Mouse (Mus musculus): ENCODE results near the gene Etfa. TPM values are rescaled to one million over a fixed set of nuclear protein-coding genes. Genes with fewer than 3 reads are reported as not detected.

Gene Etfa
- polyA plus RNA-seq, 1 experiment from 2014 or later = 224 TPM

GRCm38 (mm10) chr9:55539661-55540390 lies 27.8 kb upstream of the Etfa start:
- H3K36me3 ChIP-seq (ENCODE audit: control insufficient read depth, insufficient read depth, low read length) = no peaks in the 10 kb centered on the region
- H3K9me3 ChIP-seq (ENCODE audit: control insufficient read depth, low read depth, low read length) = no peaks in the 10 kb centered on the region
- H3K27ac ChIP-seq (ENCODE audit: low read length) = peak overlapping the region; percentile 81
- peak overlapping the region; percentile 49 for H3K4me3 ChIP-seq (ENCODE audit: low read depth, low read length)
- peak overlapping the region; percentile 50 for H3K9ac ChIP-seq (replicated peaks; ENCODE audit: low read depth, low read length)
- 1% methylated on average over 31 of the region's 31 CpGs for WGBS
- H3K27me3 ChIP-seq (ENCODE audit: control insufficient read depth, insufficient read depth, low read length) = peaks cover 6% of the 10 kb centered on the region; the same call in 1 of the 2 replicates
- H3K4me2 ChIP-seq (replicated peaks; ENCODE audit: low read depth, low read length) = peak overlapping the region; percentile 80
- ATAC-seq (ENCODE audit: insufficient number of reproducible peaks, insufficient read depth, low FRiP score, low read depth) = no peak
- H3K4me1 ChIP-seq (ENCODE audit: control insufficient read depth, insufficient read depth, low read length) = peaks cover 16% of the 10 kb centered on the region

GRCm38 (mm10) chr9:55539006-55539405 lies 27.0 kb upstream of the Etfa start:
- no peaks in the 10 kb centered on the region for H3K9me3 ChIP-seq (ENCODE audit: control insufficient read depth, low read depth, low read length)
- peaks cover 16% of the 10 kb centered on the region for H3K4me1 ChIP-seq (ENCODE audit: control insufficient read depth, insufficient read depth, low read length)
- H3K27me3 ChIP-seq (ENCODE audit: control insufficient read depth, insufficient read depth, low read length) = peaks cover 6% of the 10 kb centered on the region; the same call in 1 of the 2 replicates
- H3K9ac ChIP-seq (replicated peaks; ENCODE audit: low read depth, low read length) = no peak overlapping the region
- 12% methylated on average over 1 of the region's 1 CpGs for WGBS
- H3K4me2 ChIP-seq (replicated peaks; ENCODE audit: low read depth, low read length) = peak overlapping the region; percentile 80; the same call in 1 of the 2 replicates
- H3K4me3 ChIP-seq (ENCODE audit: low read depth, low read length) = 0 out of 2 replicates have a peak overlapping the region, but pooled peaks have one; percentile 49
- no peak overlapping the region for H3K27ac ChIP-seq (ENCODE audit: low read length)
- H3K36me3 ChIP-seq (ENCODE audit: control insufficient read depth, insufficient read depth, low read length) = no peaks in the 10 kb centered on the region
- ATAC-seq (ENCODE audit: insufficient number of reproducible peaks, insufficient read depth, low FRiP score, low read depth) = no peak

- ATAC-seq (ENCODE audit: insufficient number of reproducible peaks, insufficient read depth, low FRiP score, low read depth) = no peak
- Histone ChIP-seq H3K36me3 (ENCODE audit: control insufficient read depth, insufficient read depth, low read length) (no peaks in the 10 kb centered on the region), H3K27me3 (ENCODE audit: control insufficient read depth, insufficient read depth, low read length) (peaks cover 6% of the 10 kb centered on the region; the same call in 1 of the 2 replicates), H3K4me2 (replicated peaks; ENCODE audit: low read depth, low read length) (peak within 1 kb of the TSS; percentile 80), H3K9ac (replicated peaks; ENCODE audit: low read depth, low read length) (peak within 1 kb of the TSS; percentile 50), H3K4me1 (ENCODE audit: control insufficient read depth, insufficient read depth, low read length) (peaks cover 12% of the 10 kb centered on the region), H3K27ac (ENCODE audit: low read length) (no peak within 1 kb of the TSS), H3K9me3 (ENCODE audit: control insufficient read depth, low read depth, low read length) (no peaks in the 10 kb centered on the region), H3K4me3 (ENCODE audit: low read depth, low read length) (peak within 1 kb of the TSS; percentile 49)
- WGBS = 22% methylated on average over 4 of the region's 4 CpGs
These were observed 26.3 kb upstream of the Etfa start, which contains the start of gene Isl2 for GRCm38 (mm10) chr9:55538377-55538776. TSS of gene Isl2 (plus strand) at chr9:55538672.

GRCm38 (mm10) chr9:55535907-55536306 lies 23.9 kb upstream of the Etfa start:
- Histone ChIP-seq H3K9ac (replicated peaks; ENCODE audit: low read depth, low read length) (no peak overlapping the region), H3K36me3 (ENCODE audit: control insufficient read depth, insufficient read depth, low read length) (no peaks in the 10 kb centered on the region), H3K4me3 (ENCODE audit: low read depth, low read length) (no peak overlapping the region), H3K4me1 (ENCODE audit: control insufficient read depth, insufficient read depth, low read length) (peaks cover 6% of the 10 kb centered on the region), H3K27me3 (ENCODE audit: control insufficient read depth, insufficient read depth, low read length) (peaks cover 6% of the 10 kb centered on the region; the same call in 1 of the 2 replicates), H3K27ac (ENCODE audit: low read length) (no peak overlapping the region), H3K4me2 (replicated peaks; ENCODE audit: low read depth, low read length) (no peak overlapping the region), H3K9me3 (ENCODE audit: control insufficient read depth, low read depth, low read length) (no peaks in the 10 kb centered on the region)
- no peak for ATAC-seq (ENCODE audit: insufficient number of reproducible peaks, insufficient read depth, low FRiP score, low read depth)
- 30% methylated on average over 3 of the region's 3 CpGs for WGBS

GRCm38 (mm10) chr9:55525716-55526115 lies 13.7 kb upstream of the Etfa start:
- no peak for ATAC-seq (ENCODE audit: insufficient number of reproducible peaks, insufficient read depth, low FRiP score, low read depth)
- no peaks in the 10 kb centered on the region for H3K36me3 ChIP-seq (ENCODE audit: control insufficient read depth, insufficient read depth, low read length)
- H3K4me2 ChIP-seq (replicated peaks; ENCODE audit: low read depth, low read length) = no peak overlapping the region
- H3K27ac ChIP-seq (ENCODE audit: low read length) = no peak overlapping the region
- H3K9me3 ChIP-seq (ENCODE audit: control insufficient read depth, low read depth, low read length) = no peaks in the 10 kb centered on the region
- no peaks in the 10 kb centered on the region for H3K27me3 ChIP-seq (ENCODE audit: control insufficient read depth, insufficient read depth, low read length)
- WGBS = 59% methylated on average over 4 of the region's 4 CpGs
- no peaks in the 10 kb centered on the region for H3K4me1 ChIP-seq (ENCODE audit: control insufficient read depth, insufficient read depth, low read length)
- no peak overlapping the region for H3K4me3 ChIP-seq (ENCODE audit: low read depth, low read length)
- H3K9ac ChIP-seq (replicated peaks; ENCODE audit: low read depth, low read length) = no peak overlapping the region

GRCm38 (mm10) chr9:55511521-55511993 lies 486 bp downstream of the Etfa start:
- WGBS = under 1% methylated on average over 32 of the region's 32 CpGs
- peak overlapping the region; percentile 68 for H3K4me2 ChIP-seq (replicated peaks; ENCODE audit: low read depth, low read length)

GRCm38 (mm10) chr9:55510651-55511235 lies 1.3 kb downstream of the Etfa start:
- no peak overlapping the region; the same call in 1 of the 2 replicates for H3K9ac ChIP-seq (replicated peaks; ENCODE audit: low read depth, low read length)
- WGBS = 84% methylated on average over 10 of the region's 10 CpGs

More at GRCm38 (mm10) chr9:55511521-55511993, 486 bp downstream of the Etfa start:
- Histone ChIP-seq H3K4me3 (ENCODE audit: low read depth, low read length) (peak overlapping the region; percentile 93), H3K9ac (replicated peaks; ENCODE audit: low read depth, low read length) (peak overlapping the region; percentile 86), H3K36me3 (ENCODE audit: control insufficient read depth, insufficient read depth, low read length) (no peaks in the 10 kb centered on the region), H3K27me3 (ENCODE audit: control insufficient read depth, insufficient read depth, low read length) (no peaks in the 10 kb centered on the region), H3K9me3 (ENCODE audit: control insufficient read depth, low read depth, low read length) (no peaks in the 10 kb centered on the region), H3K4me1 (ENCODE audit: control insufficient read depth, insufficient read depth, low read length) (peaks cover 12% of the 10 kb centered on the region; the same call in 1 of the 2 replicates), H3K27ac (ENCODE audit: low read length) (peak overlapping the region; percentile 89)
- ATAC-seq (ENCODE audit: insufficient number of reproducible peaks, insufficient read depth, low FRiP score, low read depth) = peak; percentile 69

GRCm38 (mm10) chr9:55509731-55510130 lies 2.3 kb downstream of the Etfa start:
- H3K4me1 ChIP-seq (ENCODE audit: control insufficient read depth, insufficient read depth, low read length) = peaks cover 12% of the 10 kb centered on the region; the same call in 1 of the 2 replicates
- no peak overlapping the region for H3K4me2 ChIP-seq (replicated peaks; ENCODE audit: low read depth, low read length)
- H3K36me3 ChIP-seq (ENCODE audit: control insufficient read depth, insufficient read depth, low read length) = no peaks in the 10 kb centered on the region
- WGBS = 66% methylated on average over 1 of the region's 1 CpGs
- no peak overlapping the region for H3K9ac ChIP-seq (replicated peaks; ENCODE audit: low read depth, low read length)
- H3K9me3 ChIP-seq (ENCODE audit: control insufficient read depth, low read depth, low read length) = no peaks in the 10 kb centered on the region
- H3K4me3 ChIP-seq (ENCODE audit: low read depth, low read length) = no peak overlapping the region
- H3K27me3 ChIP-seq (ENCODE audit: control insufficient read depth, insufficient read depth, low read length) = no peaks in the 10 kb centered on the region
- ATAC-seq (ENCODE audit: insufficient number of reproducible peaks, insufficient read depth, low FRiP score, low read depth) = no peak
- H3K27ac ChIP-seq (ENCODE audit: low read length) = no peak overlapping the region

More at GRCm38 (mm10) chr9:55510651-55511235, 1.3 kb downstream of the Etfa start:
- H3K4me1 ChIP-seq (ENCODE audit: control insufficient read depth, insufficient read depth, low read length) = peaks cover 12% of the 10 kb centered on the region; the same call in 1 of the 2 replicates
- H3K4me3 ChIP-seq (ENCODE audit: low read depth, low read length) = peak overlapping the region; percentile 93
- H3K27ac ChIP-seq (ENCODE audit: low read length) = no peak overlapping the region
- no peak for ATAC-seq (ENCODE audit: insufficient number of reproducible peaks, insufficient read depth, low FRiP score, low read depth)
- H3K9me3 ChIP-seq (ENCODE audit: control insufficient read depth, low read depth, low read length) = no peaks in the 10 kb centered on the region
- no peaks in the 10 kb centered on the region for H3K36me3 ChIP-seq (ENCODE audit: control insufficient read depth, insufficient read depth, low read length)
- peak overlapping the region; percentile 68 for H3K4me2 ChIP-seq (replicated peaks; ENCODE audit: low read depth, low read length)
- H3K27me3 ChIP-seq (ENCODE audit: control insufficient read depth, insufficient read depth, low read length) = no peaks in the 10 kb centered on the region

All from stomach, embryonic 14.5 days (tissue).